Mouse (Mus musculus) stomach, postnatal 0 days (tissue): ENCODE data around the gene Tlnrd1. TPM values are rescaled to one million over a fixed set of nuclear protein-coding genes. Genes with fewer than 3 reads are reported as not detected.

Experiments used
- ATAC-seq: fragments of 200-750 bp; cut with Nextera tagmentation; 2 replicates; pipeline ENCODE4 v1.8.0; 2017; ENCODE audit not compliant: low FRiP score, low TSS enrichment
- DNase-seq: peaks from one replicate; pipeline ENCODE4 v3.0.0-alpha.2; 2016; ENCODE audit warnings: low spot score
- H3K27ac ChIP-seq: fragments of 300-500 bp; sonication (generic); replicated peaks from 2 replicates; pipeline ENCODE4 v1.5.1; 2014; ENCODE audit warnings: mild to moderate bottlenecking, control low read depth
- H3K27me3 ChIP-seq: fragments of 300-500 bp; sonication (generic); 2 replicates; pipeline ENCODE4 v1.6.1; 2014; ENCODE audit warnings: low read length; ENCODE audit not compliant: control insufficient read depth, insufficient read depth
- H3K36me3 ChIP-seq: fragments of 300-500 bp; sonication (generic); 2 replicates; pipeline ENCODE4 v1.6.1; 2014; ENCODE audit warnings: low read length, mixed read lengths; ENCODE audit not compliant: control insufficient read depth, insufficient read depth
- H3K4me1 ChIP-seq: fragments of 300-500 bp; sonication (generic); replicated peaks from 2 replicates; pipeline ENCODE4 v1.6.1; 2014; ENCODE audit warnings: antibody characterized with exemption; ENCODE audit not compliant: control insufficient read depth, insufficient read depth
- H3K4me2 ChIP-seq: fragments of 300-500 bp; sonication (generic); replicated peaks from 2 replicates; pipeline ENCODE4 v1.6.1; 2014; ENCODE audit warnings: low read depth, mild to moderate bottlenecking, control low read depth, moderate library complexity
- H3K4me3 ChIP-seq: fragments of 300-500 bp; sonication (generic); 2 replicates; pipeline ENCODE4 v1.5.1; 2014; ENCODE audit warnings: low read depth, low read length, control low read depth
- H3K9ac ChIP-seq: fragments of 300-500 bp; sonication (generic); 2 replicates; pipeline ENCODE4 v1.6.1; 2014; ENCODE audit warnings: mild to moderate bottlenecking, low read length, control low read depth, mixed read lengths
- H3K9me3 ChIP-seq: fragments of 300-500 bp; sonication (generic); 2 replicates; pipeline ENCODE4 v1.6.1; 2016; ENCODE audit warnings: low read length; ENCODE audit not compliant: control insufficient read depth
- CTCF ChIP-seq: IDR thresholded peaks from 2 replicates; pipeline ENCODE4 v1.5.1; 2016; ENCODE audit warnings: antibody characterized with exemption, low read depth, mild to moderate bottlenecking, moderate library complexity
- EP300 ChIP-seq: optimal IDR thresholded peaks from 2 replicates; pipeline ENCODE3; 2016; ENCODE audit warnings: antibody characterized with exemption
- WGBS: fragments of 180-500 bp; shearing (Covaris S2); extraction: QIAGEN DNeasy Blood & Tissue Kit; methylation state at CpG from one replicate; pipeline ENCODE4 v1.1.7; 2014; 5-methylcytosine and 5-hydroxymethylcytosine counted together
- polyA plus RNA-seq: library from polyadenylated mRNA; unstranded; fragments of >200 nt; fragmentation: Nextera tagmentation; extraction: Ambion mirVana; gene quantifications from 2 replicates; pipeline ENCODE4 v1.2.1, GENCODE M21; 2015

Gene Tlnrd1
- polyA plus RNA-seq, 1 experiment from 2014 or later: 8.5 TPM

DNA sequence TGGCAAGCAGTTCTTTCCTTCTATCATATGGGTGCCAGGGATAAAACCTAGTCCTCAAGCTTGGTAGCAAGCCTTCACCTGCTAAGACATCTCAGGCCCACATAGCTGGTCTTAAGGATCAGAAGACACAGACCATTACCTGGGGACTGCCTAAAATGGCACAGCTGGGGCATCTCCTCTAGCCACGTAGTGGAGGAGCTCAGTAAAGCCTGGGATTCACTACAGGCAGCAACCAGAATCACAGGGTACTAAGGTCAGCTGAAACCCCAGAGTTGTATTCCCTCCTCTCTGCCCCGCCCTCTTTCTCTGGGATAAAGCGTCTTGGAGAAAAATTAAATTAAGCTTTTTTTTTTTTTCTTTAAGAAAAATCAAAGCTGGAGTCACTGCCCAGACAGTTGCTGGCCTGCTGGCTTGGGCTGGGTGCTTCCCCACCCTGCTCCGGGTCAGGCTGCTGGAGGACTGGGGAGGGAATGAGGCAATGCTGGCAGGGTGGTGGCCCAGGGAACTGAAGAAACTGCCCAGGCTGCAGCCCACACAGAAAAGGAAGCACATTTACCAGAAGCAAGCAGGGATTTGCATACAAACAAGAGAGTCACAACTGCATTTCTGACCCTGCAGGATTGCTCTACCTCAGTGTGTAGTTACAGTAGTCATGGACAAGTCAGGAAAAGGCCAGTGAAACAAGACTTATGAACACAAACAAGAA, 24.6 kb downstream of the Tlnrd1 start:
- Histone ChIP-seq H3K4me3 (no peak overlapping the region), H3K4me1 (no peaks in the 10 kb centered on the region), H3K4me2 (no peak overlapping the region), H3K27ac (no peak overlapping the region), H3K27me3 (no peaks in the 10 kb centered on the region), H3K9me3 (no peaks in the 10 kb centered on the region), H3K9ac (no peak overlapping the region), H3K36me3 (no peaks in the 10 kb centered on the region)
- ATAC-seq (peak; percentile 83), DNase-seq (peak; percentile 58)
- no peak for TF ChIP-seq CTCF
- TF ChIP-seq EP300: no peak
- 39% methylated on average over 4 of the region's 4 CpGs for WGBS

- 92% methylated on average over 3 of the region's 3 CpGs for WGBS
- no peak overlapping the region for H3K27ac ChIP-seq
These were observed 26.2 kb downstream of the Tlnrd1 start for GRCm38 (mm10) chr7:83857921-83858320.

GRCm38 (mm10) chr7:83857208-83857488, 27.0 kb downstream of the Tlnrd1 start:
- no peak overlapping the region for H3K27ac ChIP-seq
- no peak overlapping the region for H3K4me3 ChIP-seq
- TF ChIP-seq CTCF: no peak
- TF ChIP-seq EP300: no peak
- 71% methylated on average over 2 of the region's 2 CpGs for WGBS
- no peaks in the 10 kb centered on the region for H3K27me3 ChIP-seq
- no peaks in the 10 kb centered on the region for H3K4me1 ChIP-seq
- H3K36me3 ChIP-seq: no peaks in the 10 kb centered on the region
- no peak overlapping the region for H3K4me2 ChIP-seq
- no peak for ATAC-seq
- H3K9me3 ChIP-seq: no peaks in the 10 kb centered on the region
- DNase-seq: no peak
- no peak overlapping the region for H3K9ac ChIP-seq

More at GRCm38 (mm10) chr7:83857921-83858320, 26.2 kb downstream of the Tlnrd1 start:
- TF ChIP-seq EP300 (no peak), CTCF (no peak)
- no peak for ATAC-seq
- DNase-seq: no peak
- Histone ChIP-seq H3K4me2 (no peak overlapping the region), H3K27me3 (no peaks in the 10 kb centered on the region), H3K36me3 (no peaks in the 10 kb centered on the region), H3K4me1 (no peaks in the 10 kb centered on the region), H3K9me3 (no peaks in the 10 kb centered on the region), H3K9ac (no peak overlapping the region), H3K4me3 (no peak overlapping the region)

- H3K36me3 ChIP-seq: no peaks in the 10 kb centered on the region
- no peak overlapping the region for H3K4me3 ChIP-seq
- no peak overlapping the region for H3K27ac ChIP-seq
- H3K9ac ChIP-seq: no peak overlapping the region
- no peaks in the 10 kb centered on the region for H3K9me3 ChIP-seq
- no peak for DNase-seq
- no peak overlapping the region for H3K4me2 ChIP-seq
- H3K27me3 ChIP-seq: no peaks in the 10 kb centered on the region
- 50% methylated on average over 9 of the region's 9 CpGs for WGBS
- ATAC-seq: no peak
- TF ChIP-seq CTCF: no peak
- no peak for TF ChIP-seq EP300
- H3K4me1 ChIP-seq: no peaks in the 10 kb centered on the region
These were observed 27.5 kb downstream of the Tlnrd1 start for GRCm38 (mm10) chr7:83856353-83857207.

DNA sequence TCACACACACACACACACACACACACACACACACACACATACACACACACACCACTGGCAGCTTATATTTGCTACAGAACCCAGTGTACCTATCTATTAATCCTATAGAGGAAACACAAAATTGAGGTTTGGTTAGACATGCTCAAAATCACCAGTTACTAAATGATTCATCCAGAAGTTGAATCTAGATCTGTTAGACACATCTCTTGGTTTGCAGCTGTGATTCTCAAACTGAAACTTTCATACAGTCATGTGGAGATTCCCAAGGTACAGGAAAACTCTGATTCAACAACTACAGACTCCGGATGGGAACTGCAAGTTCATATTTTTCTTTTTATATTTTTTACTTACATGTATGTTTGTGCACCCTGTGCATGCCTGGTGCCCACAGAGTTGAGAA, 28.9 kb downstream of the Tlnrd1 start:
- Histone ChIP-seq H3K27ac (no peak overlapping the region), H3K9me3 (no peaks in the 10 kb centered on the region), H3K9ac (no peak overlapping the region), H3K4me1 (no peaks in the 10 kb centered on the region), H3K4me3 (no peak overlapping the region), H3K27me3 (no peaks in the 10 kb centered on the region), H3K4me2 (no peak overlapping the region), H3K36me3 (no peaks in the 10 kb centered on the region)
- 92% methylated on average over 1 of the region's 1 CpGs for WGBS
- TF ChIP-seq CTCF (no peak), EP300 (no peak)
- DNase-seq (no peak), ATAC-seq (no peak)
